Mouse (Mus musculus) myocyte (in vitro differentiated cells): ENCODE data around the gene Cyp2g1.
"Not testable (repeated sequence)": the region's sequence is repeated elsewhere in the genome, so short reads cannot be mapped to it uniquely, and the experiment has no call there.

ENCODE experiments used
- CEBPB ChIP-seq: IDR thresholded peaks from 2 replicates; pipeline ENCODE4 v1.6.1; 2011; ENCODE audit warnings: mild to moderate bottlenecking, moderate library complexity; ENCODE audit not compliant: poor library complexity, insufficient read depth, severe bottlenecking
- E2F4 ChIP-seq: IDR thresholded peaks from one replicate; pipeline ENCODE4 v1.6.1; 2011; ENCODE audit warnings: mild to moderate bottlenecking, control low read depth, moderate library complexity; ENCODE audit not compliant: insufficient read depth
- MAX ChIP-seq: IDR thresholded peaks from one replicate; pipeline ENCODE4 v1.6.1; 2011; ENCODE audit warnings: low read depth, mild to moderate bottlenecking, control low read depth
- MYOD1 ChIP-seq, 3 experiments: IDR thresholded peaks; one replicate each; pipeline ENCODE4 v1.6.1; 2011; ENCODE audit warnings: control low read depth in 2 of 3, low read depth in 2 of 3, mild to moderate bottlenecking in 2 of 3, moderate library complexity in 1 of 3; ENCODE audit not compliant: insufficient read length in 2 of 3, control insufficient read depth in 1 of 3
- MYOG ChIP-seq, 3 experiments: IDR thresholded peaks; one replicate each; pipeline ENCODE4 v1.6.1; 2011; ENCODE audit warnings: control low read depth in 2 of 3, low read depth in 2 of 3, mild to moderate bottlenecking in 2 of 3; ENCODE audit not compliant: insufficient read length in 2 of 3, control insufficient read depth in 1 of 3, insufficient read depth in 1 of 3
- POLR2A ChIP-seq: IDR thresholded peaks from one replicate; pipeline ENCODE4 v1.6.1; 2011; ENCODE audit warnings: low read depth, mild to moderate bottlenecking, control low read depth, moderate library complexity; ENCODE audit not compliant: insufficient read length
- POLR2AphosphoS2 ChIP-seq: IDR thresholded peaks from one replicate; pipeline ENCODE4 v1.6.1; 2011; ENCODE audit warnings: low read depth, control low read depth; ENCODE audit not compliant: insufficient read length
- REST ChIP-seq: IDR thresholded peaks from one replicate; pipeline ENCODE4 v1.6.1; 2011; ENCODE audit warnings: mild to moderate bottlenecking, control low read depth, moderate library complexity; ENCODE audit not compliant: insufficient read depth, insufficient read length
- SRF ChIP-seq: IDR thresholded peaks from one replicate; pipeline ENCODE4 v1.6.1; 2011; ENCODE audit warnings: low read depth; ENCODE audit not compliant: control insufficient read depth, insufficient read length
- TCF12 ChIP-seq: IDR thresholded peaks from one replicate; pipeline ENCODE4 v1.6.1; 2011; ENCODE audit warnings: mild to moderate bottlenecking, control low read depth; ENCODE audit not compliant: poor library complexity, insufficient read depth, severe bottlenecking
- TCF3 ChIP-seq: IDR thresholded peaks from one replicate; pipeline ENCODE4 v1.6.1; 2011; ENCODE audit warnings: low read depth, control low read depth; ENCODE audit not compliant: insufficient read length
- USF1 ChIP-seq: IDR thresholded peaks from one replicate; pipeline ENCODE4 v1.6.1; 2011; ENCODE audit warnings: low read depth, mild to moderate bottlenecking, control low read depth, moderate library complexity

- not testable (repeated sequence) for TF ChIP-seq MYOD1 (IDR thresholded peaks at IDR 0.05; ENCODE audit: control insufficient read depth in 1 of 3, insufficient read length in 2 of 3, low read depth in 2 of 3); MAX; CEBPB; POLR2AphosphoS2; MYOG (IDR thresholded peaks at IDR 0.05; ENCODE audit: control insufficient read depth in 1 of 3, insufficient read depth in 1 of 3, insufficient read length in 2 of 3, low read depth in 2 of 3); POLR2A; TCF3; E2F4; TCF12; USF1; REST; SRF
Observed at GRCm38 (mm10) chr7:26835059-26835458, 26.4 kb downstream of the Cyp2g1 start, which contains the start of gene Cyp2a5.
